Mouse (Mus musculus): ENCODE data around the gene Sec14l1.

DNA sequence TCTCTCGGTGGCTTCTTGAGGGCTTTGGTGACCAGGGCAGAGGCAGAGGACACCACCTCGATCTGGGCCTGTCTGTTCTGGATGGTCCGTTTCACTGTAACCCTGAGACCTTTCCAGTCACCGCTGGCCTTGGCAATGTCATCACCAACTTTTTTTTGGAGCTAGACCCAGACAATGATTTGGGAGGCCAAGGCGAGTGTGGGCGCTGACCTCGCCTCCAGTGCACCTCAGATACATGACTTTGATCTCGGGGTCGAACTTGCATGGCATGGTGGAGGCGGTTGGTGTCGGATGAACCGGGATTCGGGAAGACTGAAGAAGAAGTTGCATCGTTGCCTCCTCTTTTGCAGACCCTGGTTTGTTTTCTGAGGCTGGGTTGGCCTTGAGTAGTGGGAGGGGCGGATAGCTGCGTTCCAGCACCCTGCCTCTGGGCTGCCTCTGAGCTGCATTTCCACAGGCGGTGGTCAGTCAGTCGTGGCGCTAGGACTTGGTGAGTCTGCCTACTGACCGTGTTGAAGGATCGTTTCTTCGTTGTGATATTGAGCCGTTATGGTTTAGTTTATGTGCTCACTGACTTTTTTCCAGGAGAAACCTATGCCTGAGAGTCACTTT is 19.9 kb downstream of the Sec14l1 start:
- TF ChIP-seq CTCF (IDR thresholded peaks at IDR 0.05; ENCODE audit: insufficient read depth, low read length) = no peak
- TF ChIP-seq POLR2A (IDR thresholded peaks at IDR 0.05; ENCODE audit: borderline replicate concordance, extremely low read depth, low read depth, low read length) = no peak

All from lung, adult 2 months (tissue).